Mouse (Mus musculus) thymus, postnatal 25 days (tissue): Measurements from ENCODE around the gene Ankrd6.

ENCODE experiments used
- DNase-seq: peaks from one replicate; pipeline ENCODE4 v3.0.0; 2022

Ankrd6 gene

GRCm38 (mm10) chr4:32757430-32757829, 193.2 kb downstream of the Ankrd6 start:
- no peak for DNase-seq
